Mouse (Mus musculus) mouse embryonic stem cell (cell line): ENCODE measurements around the gene Adam19.

Source experiments
- in situ Hi-C, 2 experiments: fragments of 300-500 bp; cut with MboI; formaldehyde crosslinking; loops; 1 replicate in 1 of 2; 3 replicates in 1 of 2; pipeline ENCODE4 v1.14.3; 2019 to 2020; ENCODE audit warnings: low sequenced_read_pairs in 2 of 2, low pct_unique_long_range_greater_than_20kb in 1 of 2, mixed read lengths in 1 of 2; ENCODE audit not compliant: unreplicated experiment in 1 of 2

The Adam19 gene

DNA sequence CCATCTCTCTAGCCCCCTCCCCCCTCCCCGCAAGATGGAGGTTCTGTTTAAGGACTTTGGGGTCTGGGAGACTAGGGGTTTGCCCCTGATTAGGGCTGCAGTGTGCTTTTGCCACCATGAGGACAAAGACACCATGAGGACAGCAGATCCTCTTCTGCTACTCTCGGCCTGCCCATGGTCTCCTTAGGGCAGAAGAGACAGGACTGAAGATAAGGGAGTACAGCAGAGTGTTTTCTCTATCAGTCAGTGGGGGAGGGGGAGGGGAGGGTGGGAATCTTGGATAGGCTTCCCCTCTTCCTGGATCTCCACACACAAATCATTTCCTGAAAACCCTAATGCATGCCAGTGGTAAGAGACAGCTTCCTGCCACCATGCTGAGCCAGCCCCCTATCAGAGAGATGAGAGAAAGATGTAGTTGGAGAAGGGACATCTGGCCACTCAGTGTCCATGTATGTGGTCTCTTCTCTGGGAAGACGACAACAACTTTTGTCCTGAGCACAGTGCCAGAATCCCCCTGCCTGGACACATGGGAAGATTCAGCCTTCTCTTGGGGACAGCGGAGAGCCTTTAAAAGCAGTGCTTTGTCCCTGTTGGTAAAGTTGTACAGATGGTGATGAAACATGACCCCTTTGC lies 33.4 kb downstream of the Adam19 start:
- in situ Hi-C loops: no loop called here

DNA sequence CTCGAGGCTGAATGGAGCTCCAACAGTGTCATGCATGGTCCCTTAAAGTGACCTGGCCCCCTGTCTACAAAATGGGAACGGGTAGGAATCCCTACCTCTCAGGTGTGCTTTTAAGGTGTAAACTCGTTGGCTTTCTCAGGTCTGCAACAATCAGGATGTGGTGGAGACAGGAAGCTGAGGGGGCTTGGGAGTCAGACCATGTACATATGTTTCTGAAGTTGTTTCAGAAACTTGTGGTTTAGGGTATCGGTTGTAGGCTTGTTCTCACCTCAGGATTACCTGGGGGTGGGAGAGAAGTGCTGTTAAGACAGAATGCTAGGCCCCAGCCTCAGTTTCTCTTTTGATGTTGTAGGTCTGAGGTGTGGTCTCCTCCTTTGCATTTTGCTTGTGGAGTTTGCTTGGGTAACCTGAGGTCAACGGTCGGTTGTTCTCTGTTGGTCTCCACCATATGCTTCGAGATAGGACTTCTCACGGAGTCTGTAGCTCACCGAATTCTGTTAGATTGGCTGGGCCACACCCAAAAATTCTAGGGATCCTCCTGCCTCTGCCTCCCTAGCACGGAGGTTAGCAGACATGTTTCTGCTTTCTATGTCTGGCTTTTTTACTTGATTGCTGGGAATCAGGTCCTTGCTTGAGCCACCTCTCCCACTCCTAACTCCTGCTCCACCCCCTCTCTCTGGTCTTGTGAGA lies 34.4 kb downstream of the Adam19 start:
- in situ Hi-C loops: no loop called here

DNA sequence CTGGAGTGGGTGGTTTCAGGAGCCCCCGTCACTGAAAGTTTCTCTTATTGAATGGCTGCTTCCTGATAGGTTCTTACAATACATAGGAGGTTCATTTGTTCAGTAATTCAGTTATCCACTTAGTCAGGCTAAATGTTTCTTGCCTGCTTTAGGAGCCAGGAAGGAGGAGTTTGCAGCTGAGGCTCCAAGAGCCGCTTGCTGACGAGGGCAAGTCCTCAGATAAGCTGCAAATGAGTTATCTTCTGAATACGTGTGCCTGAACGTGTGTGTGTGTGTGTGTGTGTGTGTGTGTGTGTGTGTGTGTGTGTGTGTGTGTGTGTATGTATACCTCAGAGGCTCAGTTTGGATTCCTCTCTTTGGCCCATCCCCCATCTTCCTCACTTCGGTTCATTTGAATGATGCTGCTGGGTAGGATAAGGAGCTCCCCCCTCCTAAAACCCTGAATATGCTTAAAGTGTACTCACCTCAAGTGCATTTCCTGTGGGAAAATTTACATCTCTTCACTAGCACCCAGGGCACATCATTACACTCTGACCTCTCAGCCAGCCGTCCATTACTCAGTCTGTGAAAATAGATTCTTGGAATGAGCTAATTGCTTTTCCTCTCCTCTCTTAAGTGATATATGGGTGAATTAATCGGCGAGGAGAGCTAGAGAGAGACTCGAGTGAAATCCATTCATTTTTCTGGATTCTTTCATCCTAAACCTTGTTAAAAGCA lies 35.3 kb downstream of the Adam19 start:
- in situ Hi-C loops: no loop called here

DNA sequence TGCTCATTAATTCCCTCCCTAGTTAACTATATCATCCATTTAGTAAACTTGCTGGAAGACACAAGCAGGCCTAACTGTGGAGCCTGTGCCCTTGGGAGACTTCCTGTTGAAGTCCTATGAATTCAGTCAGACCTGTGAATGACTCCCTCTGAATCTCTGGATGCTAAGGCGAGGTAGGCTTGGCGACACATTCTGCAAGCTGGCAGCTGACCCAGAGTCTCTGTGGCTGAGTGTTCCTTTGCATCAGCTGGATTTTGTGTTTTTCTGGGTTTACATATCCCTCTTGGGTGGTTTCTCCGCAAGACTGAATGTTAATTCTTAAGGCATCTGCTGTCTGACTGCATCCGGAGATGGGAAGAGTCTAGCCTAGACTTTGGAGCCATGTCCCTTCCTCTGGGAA lies 36.3 kb downstream of the Adam19 start:
- in situ Hi-C loops: no loop called here

DNA sequence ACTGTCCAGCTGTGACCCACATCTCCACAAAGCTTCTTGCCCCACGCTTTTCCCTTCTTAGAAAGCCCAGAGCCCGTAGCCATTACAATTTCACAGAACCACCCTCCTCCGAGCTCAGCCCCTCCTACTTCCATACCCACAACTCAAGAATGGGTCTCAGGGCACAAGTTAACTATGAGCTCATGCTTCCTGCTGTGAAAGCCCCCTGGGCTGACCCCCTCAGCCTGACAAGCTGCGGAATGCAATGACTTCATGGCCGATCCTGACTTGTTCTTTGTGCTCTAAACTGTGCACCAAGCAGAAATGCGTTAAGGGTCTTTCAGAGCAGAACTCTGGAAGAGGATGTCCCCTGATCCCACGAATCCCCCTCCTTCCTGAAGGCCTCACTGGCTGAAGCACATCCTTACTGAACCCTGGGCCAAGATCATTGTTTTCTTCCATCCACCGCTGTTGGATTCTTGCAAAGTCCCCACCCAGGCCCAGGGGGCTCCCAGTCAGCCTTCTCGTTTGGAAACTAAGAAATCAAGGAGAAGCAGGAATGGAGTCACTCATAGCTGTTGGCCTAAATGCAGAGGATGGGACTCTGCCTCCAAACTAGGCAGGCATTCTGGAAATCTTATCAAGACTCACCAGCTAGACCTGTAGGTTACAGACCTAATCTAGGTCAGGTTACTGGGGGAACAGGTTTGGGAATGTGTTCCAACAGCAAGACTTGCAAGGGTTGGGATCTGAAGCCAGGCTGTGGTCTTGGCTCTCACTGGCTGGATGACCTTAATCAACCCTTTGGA lies 39.9 kb downstream of the Adam19 start:
- in situ Hi-C loops: no loop called here

DNA sequence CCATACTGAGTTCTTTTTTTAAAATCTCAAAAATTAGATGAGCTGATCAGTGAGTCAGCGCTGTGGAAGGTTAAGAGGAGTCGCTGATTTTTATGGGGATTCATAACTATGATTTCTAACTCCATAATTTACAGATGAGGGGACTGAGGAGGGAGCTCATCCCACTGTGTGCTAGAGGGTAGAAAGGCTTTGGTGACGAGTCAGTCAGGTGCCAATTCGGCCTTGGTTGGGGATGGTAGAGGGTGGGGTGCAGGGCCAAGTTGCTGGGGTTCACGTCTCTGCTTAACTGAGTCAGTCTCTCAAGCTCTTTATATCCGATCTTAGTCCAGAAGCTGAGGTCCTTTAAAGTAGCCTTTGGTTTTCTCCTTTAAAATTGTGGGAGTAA lies 40.5 kb downstream of the Adam19 start:
- in situ Hi-C loops: no loop called here

DNA sequence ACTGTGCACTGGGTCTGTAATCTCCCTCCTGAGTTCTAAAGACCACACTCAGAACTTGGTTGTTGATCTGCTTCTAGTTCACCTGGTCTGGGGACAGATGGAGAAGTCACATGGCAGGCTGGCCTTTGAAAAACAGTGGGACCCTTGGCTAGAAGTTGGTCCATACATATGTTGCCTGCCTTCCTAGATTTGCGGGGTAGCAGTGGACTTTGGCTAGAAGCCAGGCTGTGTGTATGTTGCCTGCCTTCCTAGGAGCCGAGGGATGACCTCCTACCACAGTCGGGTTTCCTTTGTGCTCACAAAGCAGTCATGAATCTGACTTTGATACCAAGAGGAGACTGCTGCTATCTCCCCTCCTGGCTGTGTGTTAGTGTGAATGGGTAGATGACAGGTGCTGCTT lies 41.3 kb downstream of the Adam19 start:
- in situ Hi-C loops: no loop called here

DNA sequence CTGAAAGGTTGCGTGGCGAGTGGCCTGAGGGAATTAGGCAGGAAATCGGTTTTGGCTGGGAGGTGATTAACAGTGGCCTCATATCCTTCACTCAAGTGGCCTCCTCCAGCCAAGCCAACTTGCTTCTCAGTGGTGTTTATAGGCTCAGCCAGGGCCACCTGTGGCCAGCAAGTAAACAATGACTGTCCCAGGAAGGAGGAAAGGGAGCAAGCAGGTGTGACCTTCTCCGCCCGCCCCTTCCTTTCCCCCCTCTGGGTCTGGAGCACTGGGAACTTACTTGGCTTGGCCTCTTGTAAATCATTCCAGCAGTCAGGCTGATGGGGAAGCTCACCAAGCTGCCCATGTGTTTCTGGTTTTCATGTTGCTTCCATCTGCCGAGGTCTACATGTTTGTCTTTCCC lies 46.3 kb downstream of the Adam19 start:
- in situ Hi-C loops: no loop called here

DNA sequence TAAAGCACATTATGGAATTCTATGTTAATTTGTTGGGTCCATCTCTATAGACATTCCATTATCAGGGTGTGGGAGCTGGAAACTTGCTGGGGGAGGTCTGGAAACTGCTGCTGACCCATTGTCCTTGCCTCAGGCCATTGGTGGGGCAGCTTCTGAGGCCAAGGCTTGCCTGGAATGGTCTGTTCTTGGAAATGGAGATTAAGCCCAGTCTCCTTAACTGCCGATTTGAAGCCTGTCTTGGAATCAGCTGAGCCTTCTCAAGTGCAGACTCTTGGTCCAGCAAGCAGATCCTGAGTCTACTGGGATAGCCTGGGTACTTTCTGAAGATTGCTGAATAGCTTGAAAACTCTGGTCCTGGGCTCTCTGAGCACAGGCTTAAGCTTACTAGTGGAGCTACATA lies 51.3 kb downstream of the Adam19 start:
- in situ Hi-C loops: no loop called here

DNA sequence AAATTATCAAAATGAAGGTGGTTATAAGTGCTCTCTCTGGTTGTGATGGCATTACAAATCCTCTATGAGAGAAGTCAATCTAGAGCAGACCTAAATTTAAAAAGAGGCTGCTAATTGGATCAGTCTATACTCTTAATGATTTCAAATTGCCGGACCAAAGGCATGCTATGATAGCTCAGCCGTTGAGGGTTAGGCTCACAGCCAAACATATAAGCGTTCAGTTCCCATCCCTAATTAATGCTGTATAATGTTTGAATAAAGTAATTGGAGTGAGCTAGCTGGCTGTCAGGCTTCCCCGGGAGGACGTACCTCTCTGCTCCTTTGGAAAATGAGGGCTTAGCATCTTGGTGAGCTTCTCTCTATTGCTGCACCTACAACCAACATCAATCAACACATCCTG lies 53.4 kb downstream of the Adam19 start:
- in situ Hi-C loops: no loop called here

DNA sequence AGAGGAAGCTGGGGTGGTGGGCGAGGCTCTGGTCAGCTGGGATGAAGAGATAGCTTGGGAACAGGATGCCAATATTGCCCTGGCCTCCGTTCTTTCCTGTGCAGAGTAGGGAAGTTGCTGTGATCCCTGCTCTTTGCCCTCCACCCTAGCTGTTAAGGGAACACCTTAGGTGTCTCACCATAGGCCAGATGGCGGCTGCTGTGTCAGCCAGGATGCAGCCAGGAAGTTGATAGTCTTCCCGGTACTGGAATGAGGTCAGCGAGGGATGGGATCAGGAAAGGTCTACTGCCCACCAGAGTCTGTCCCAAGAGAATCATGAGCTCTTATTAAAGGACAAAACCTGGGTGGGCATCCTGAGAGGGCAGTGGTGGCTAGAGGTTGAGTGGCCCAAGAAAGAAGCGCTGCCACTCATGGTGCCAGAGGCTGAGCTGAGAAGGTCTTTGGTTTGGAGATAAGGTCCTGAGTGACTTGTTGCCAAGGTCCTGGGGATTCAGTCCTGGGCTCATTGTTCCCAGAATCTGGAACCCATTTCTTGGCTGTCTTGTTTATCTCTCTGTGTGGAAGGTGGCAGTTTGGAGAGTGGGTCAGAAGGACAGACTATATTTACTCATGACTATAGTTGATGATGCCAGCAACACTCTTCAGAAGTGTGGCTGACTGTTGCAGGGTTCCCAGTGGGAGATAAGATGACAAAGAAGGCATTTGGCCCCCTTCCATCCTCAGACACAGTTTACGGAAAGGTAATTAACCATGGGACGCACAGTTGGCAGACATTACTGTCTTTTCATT lies 54.6 kb downstream of the Adam19 start:
- in situ Hi-C loops: no loop called here

DNA sequence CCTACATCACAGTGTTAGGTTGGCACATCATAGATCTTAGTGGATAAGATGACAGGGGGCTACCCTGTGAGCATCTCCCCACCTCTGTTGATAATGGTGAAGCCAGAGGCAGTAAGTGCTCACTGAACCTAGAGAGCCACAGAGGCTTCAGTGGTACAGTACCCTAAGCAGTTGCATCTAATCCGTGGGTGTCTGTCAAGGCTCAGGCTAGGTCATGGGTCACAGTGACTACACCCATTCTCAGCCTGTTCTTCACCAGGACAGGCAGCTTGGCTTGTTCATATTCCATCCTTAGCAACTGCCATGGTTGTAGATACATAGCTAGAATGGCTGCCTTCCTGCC lies 55.1 kb downstream of the Adam19 start:
- in situ Hi-C loops: no loop called here

DNA sequence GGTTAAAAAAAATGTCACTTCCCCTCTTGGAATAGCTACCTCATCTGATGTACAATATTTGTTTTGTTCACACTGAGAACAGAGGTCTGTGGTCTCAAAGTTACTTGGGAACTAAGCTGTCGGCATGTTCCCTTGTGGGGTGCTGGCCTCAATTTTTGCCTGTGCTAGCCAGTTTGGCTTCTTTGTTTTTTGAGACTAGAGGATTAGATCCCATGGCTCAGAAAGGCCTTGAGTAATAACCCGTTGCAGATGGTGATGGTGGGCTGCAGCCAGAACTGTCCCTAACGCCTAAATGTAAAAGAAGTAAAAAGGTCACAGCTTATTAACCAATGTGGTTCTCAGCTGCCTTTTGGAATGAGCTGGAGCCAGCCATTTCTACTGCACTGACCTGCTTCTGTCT lies 57.4 kb downstream of the Adam19 start:
- in situ Hi-C loops: no loop called here

DNA sequence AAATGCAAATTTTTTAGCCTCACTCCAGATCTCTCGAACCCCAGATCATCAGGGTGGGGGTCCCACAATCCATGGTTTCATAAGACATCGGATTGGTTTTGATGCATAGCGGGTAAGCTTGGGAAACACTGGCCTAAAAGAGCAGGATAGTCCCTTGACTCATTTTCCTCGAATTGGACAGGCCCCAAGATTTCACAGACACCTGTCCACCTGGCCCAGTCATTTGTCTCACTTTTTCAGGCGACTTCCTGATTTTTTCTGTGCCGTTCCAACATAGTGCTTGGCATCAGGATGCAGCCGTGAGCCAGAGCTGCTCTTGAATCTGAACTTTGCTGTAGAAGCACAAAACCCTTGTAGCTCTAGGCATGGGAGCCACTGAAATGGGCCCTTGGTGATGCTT lies 58.4 kb downstream of the Adam19 start:
- in situ Hi-C loops: no loop called here

DNA sequence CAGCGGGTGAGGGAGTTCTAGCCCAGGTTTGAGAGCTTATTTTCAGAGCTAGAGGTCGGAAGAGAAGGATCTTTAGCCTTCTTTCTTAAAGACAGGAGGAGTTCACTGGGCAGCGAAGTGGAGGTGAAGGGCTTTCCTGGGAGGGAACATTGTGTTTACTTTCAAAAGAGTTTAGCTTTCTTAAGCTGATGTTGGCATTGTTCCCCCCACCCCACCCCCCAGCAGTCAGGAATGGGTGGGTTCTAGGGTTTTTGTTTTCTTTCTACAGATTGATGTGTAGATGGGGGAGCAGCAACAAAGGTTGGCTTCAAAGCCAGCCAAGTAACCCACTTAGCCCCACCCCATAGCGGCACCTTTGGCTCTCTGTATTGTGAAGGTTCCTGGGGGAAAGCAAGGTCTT lies 59.2 kb downstream of the Adam19 start:
- in situ Hi-C loops: loop anchor here in 1 of 2 experiments (5.0 kb wide), 1 partner anchor 53 kb away; no protein-coding TSS in a partner anchor

DNA sequence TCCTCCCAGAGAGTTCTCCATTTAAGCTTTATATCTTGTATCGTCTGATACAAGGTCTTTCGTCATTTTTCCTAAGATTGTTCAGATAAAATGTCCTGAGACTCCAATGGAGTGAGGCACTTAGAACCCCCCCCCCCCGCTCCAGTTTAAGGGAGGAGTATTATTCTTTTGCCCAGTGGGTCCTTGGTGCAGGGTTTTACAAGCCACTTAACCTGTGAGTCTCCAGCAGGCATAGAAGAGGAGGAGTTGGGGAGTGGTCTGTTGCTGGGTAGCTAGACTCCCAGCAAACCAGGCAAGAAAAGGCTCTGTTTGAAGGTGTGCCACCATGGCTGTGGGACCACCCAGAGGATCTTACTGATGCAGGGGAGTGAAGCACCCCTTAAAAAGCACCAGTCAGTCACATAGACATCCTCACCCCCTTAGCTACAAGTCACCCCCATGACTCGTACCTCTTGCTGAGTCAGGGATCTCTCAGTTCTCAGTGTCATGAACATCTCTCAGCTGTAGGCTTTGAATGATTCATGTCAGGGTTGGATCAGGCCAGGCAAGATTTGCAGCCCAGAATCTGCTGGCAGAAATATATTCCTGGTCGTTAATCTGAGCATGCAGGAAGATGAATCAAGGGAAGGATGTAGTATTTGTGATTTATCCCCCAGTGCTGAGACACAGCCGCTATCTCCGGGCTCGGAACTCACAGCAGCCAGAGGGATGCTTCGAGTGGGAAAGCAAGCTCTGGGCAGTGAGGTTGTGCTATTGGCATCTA lies 59.8 kb downstream of the Adam19 start:
- in situ Hi-C loops: loop anchor here in 1 of 2 experiments (5.0 kb wide), 1 partner anchor 53 kb away; no protein-coding TSS in a partner anchor

DNA sequence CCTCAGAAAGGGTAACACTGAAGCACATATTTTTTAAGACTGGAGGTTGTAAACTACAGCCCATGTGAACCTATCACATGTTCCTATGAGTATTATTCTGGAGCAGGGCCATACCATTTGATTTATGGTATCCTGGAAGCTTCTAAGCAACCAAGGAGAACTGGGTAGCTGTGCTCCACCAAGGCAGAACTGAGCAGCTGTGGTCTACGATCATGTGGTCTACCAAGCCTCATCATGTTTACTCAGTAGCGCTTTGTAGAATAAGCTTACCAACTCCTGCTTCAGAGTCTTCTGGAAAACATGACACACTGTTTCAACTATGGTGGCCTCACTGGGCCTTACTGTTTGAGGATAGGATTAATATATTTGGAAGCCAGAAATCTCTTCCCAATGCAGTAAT lies 60.7 kb downstream of the Adam19 start:
- in situ Hi-C loops: loop anchor here in 1 of 2 experiments (5.0 kb wide), 1 partner anchor 54 kb away; no protein-coding TSS in a partner anchor

DNA sequence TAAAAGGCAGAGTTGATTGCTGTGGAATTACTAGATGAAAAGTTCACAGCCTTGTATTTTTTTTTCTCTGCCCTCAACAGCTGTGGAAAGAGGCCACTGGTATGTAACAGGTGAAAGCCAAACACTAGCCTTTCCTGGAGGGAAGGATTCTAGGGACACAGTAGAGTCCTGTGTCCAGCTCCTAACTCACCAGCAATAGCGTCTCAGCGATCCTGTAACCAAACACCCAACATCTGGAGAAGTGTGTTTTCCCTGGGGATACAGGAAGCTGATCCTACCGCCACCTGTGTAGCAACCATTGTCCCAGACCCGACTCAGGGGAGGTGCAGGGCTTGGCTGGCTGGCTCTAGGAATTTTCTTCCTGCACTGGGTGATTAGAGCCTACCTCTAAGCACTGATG lies 63.8 kb downstream of the Adam19 start:
- in situ Hi-C loops: loop anchor here (5.0 kb wide), 1 partner anchor 57 kb away; no protein-coding TSS in a partner anchor
